Mouse (Mus musculus): Measurements from ENCODE around the gene Slc43a2.

DNA sequence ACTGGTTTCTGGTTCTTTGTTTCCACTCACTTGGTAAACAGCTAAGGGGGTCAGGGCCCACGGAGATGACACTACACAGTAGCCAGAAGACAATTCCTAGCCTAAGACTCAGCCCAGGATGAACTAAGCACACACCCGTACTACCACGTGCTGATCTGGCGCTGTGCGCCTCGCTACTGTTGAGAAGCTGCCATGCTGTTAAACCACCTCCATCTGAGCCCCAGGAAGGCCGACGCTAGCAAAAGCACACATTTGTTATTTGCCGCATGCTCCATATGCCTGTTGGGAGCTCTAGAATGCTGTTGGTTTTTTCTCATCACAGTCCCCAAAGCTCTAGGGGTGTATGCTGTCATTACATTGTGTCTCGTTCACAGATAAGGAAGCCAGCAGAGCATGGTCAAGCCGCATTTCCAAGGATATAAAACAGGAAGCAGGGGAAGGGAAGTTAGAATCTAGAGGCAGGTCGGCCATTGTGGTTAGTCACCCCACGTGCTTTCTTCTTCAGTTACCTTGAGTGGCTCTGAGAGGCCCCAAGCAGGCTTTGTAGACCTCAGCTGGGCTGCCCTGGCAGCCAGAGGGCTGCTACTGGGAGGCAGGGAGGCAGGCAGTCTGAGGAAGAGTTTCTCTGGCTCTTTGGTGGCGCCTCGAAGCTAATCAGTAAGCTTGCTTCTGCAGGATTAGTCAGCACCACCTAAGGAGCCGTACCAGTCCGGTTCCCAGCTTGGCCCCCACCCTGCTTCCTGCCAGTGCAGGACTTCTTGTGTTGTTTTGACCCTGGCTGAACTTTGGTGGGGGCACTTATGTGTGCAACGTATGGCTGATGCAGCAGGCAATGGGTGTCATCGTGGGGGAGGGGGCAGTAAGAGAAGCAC is 9.5 kb downstream of the Slc43a2 start:
- TF ChIP-seq CTCF (conservative IDR thresholded peaks at IDR 0.05; ENCODE audit: insufficient read depth, insufficient read length, low read depth, low read length) (no peak), POLR2A (IDR thresholded peaks at IDR 0.05; ENCODE audit: low read depth, low read length) (no peak)

All from kidney, adult 2 months (tissue).